Mouse (Mus musculus): ENCODE data around the gene Eloa. TPM values are rescaled to one million over a fixed set of nuclear protein-coding genes. Genes with fewer than 3 reads are reported as not detected.
A peak's percentile ranks its signal among the peaks of the same experiment; 100 is the strongest.
"Not testable (repeated sequence)": the region's sequence is repeated elsewhere in the genome, so short reads cannot be mapped to it uniquely, and the experiment has no call there.

Gene Eloa
- polyA plus RNA-seq (2012; ENCODE audit: insufficient read depth, low replicate concordance) = 3.7 and 4.5 TPM in 2 replicates

GRCm38 (mm10) chr4:136021549-136022047, at the start of gene Eloa:
Gene Eloa (minus strand): TSS chr4:136021763.
- Histone ChIP-seq H3K27me3 (replicated peaks) (no peaks in the 10 kb centered on the region), H3K4me1 (peaks cover 41% of the 10 kb centered on the region), H3K36me3 (replicated peaks; ENCODE audit: low read length) (peaks cover 15% of the 10 kb centered on the region), H3K4me3 (replicated peaks) (peak within 1 kb of the TSS; percentile 96), H3K9me3 (no peaks in the 10 kb centered on the region)
- TF ChIP-seq GATA1 (IDR thresholded peaks at IDR 0.05; ENCODE audit: borderline replicate concordance, low read length) (peak; percentile 78; the same call in 2 of the 3 replicates), FLI1 (IDR thresholded peaks at IDR 0.05; ENCODE audit: low read length) (0 out of 2 replicates have a peak, but pooled peaks have one; percentile 22)

GRCm38 (mm10) chr4:136071178-136071714, 49.7 kb upstream of the Eloa start:
- peaks cover 26% of the 10 kb centered on the region for H3K4me1 ChIP-seq
- peaks cover 5% of the 10 kb centered on the region for H3K9me3 ChIP-seq
- H3K4me3 ChIP-seq (replicated peaks) = peak overlapping the region; percentile 48
- H3K36me3 ChIP-seq (replicated peaks; ENCODE audit: low read length) = no peaks in the 10 kb centered on the region
- H3K27me3 ChIP-seq (replicated peaks) = peaks cover 68% of the 10 kb centered on the region
- TF ChIP-seq GATA1 (IDR thresholded peaks at IDR 0.05; ENCODE audit: borderline replicate concordance, low read length) (no peak), FLI1 (IDR thresholded peaks at IDR 0.05; ENCODE audit: low read length) (no peak)

- Histone ChIP-seq H3K4me1 (peaks cover 26% of the 10 kb centered on the region), H3K27me3 (replicated peaks) (peaks cover 66% of the 10 kb centered on the region), H3K36me3 (replicated peaks; ENCODE audit: low read length) (no peaks in the 10 kb centered on the region), H3K9me3 (peaks cover 3% of the 10 kb centered on the region), H3K4me3 (replicated peaks) (no peak overlapping the region)
- TF ChIP-seq GATA1 (IDR thresholded peaks at IDR 0.05; ENCODE audit: borderline replicate concordance, low read length) = no peak
- TF ChIP-seq FLI1 (IDR thresholded peaks at IDR 0.05; ENCODE audit: low read length) = no peak
Observed at GRCm38 (mm10) chr4:136070592-136070991, 49.0 kb upstream of the Eloa start.

- Histone ChIP-seq H3K36me3 (replicated peaks; ENCODE audit: low read length) (no peaks in the 10 kb centered on the region), H3K4me1 (peaks cover 26% of the 10 kb centered on the region), H3K4me3 (replicated peaks) (no peak overlapping the region), H3K9me3 (no peaks in the 10 kb centered on the region), H3K27me3 (replicated peaks) (peaks cover 65% of the 10 kb centered on the region)
- TF ChIP-seq FLI1 (IDR thresholded peaks at IDR 0.05; ENCODE audit: low read length) = no peak
- no peak for TF ChIP-seq GATA1 (IDR thresholded peaks at IDR 0.05; ENCODE audit: borderline replicate concordance, low read length)
Observed at GRCm38 (mm10) chr4:136069954-136070353, 48.4 kb upstream of the Eloa start.

- H3K36me3 ChIP-seq (replicated peaks; ENCODE audit: low read length) = no peaks in the 10 kb centered on the region
- no peak overlapping the region for H3K4me3 ChIP-seq (replicated peaks)
- no peaks in the 10 kb centered on the region for H3K9me3 ChIP-seq
- TF ChIP-seq GATA1 (IDR thresholded peaks at IDR 0.05; ENCODE audit: borderline replicate concordance, low read length) = no peak
- TF ChIP-seq FLI1 (IDR thresholded peaks at IDR 0.05; ENCODE audit: low read length) = no peak
- H3K4me1 ChIP-seq = peaks cover 26% of the 10 kb centered on the region
- peaks cover 65% of the 10 kb centered on the region for H3K27me3 ChIP-seq (replicated peaks)
Observed at GRCm38 (mm10) chr4:136069313-136069712, 47.8 kb upstream of the Eloa start.

GRCm38 (mm10) chr4:136063143-136063542, 41.6 kb upstream of the Eloa start:
- Histone ChIP-seq H3K4me1 (no peaks in the 10 kb centered on the region), H3K4me3 (replicated peaks) (no peak overlapping the region), H3K36me3 (replicated peaks; ENCODE audit: low read length) (no peaks in the 10 kb centered on the region), H3K27me3 (replicated peaks) (peaks cover 40% of the 10 kb centered on the region), H3K9me3 (peaks cover 4% of the 10 kb centered on the region)
- no peak for TF ChIP-seq GATA1 (IDR thresholded peaks at IDR 0.05; ENCODE audit: borderline replicate concordance, low read length)
- TF ChIP-seq FLI1 (IDR thresholded peaks at IDR 0.05; ENCODE audit: low read length) = no peak

- not testable (repeated sequence) for H3K4me3 ChIP-seq (replicated peaks); H3K9me3 ChIP-seq; H3K4me1 ChIP-seq; H3K36me3 ChIP-seq (replicated peaks; ENCODE audit: low read length)
- peaks cover 30% of the 10 kb centered on the region for H3K27me3 ChIP-seq (replicated peaks)
Observed at GRCm38 (mm10) chr4:136059800-136060488, 38.4 kb upstream of the Eloa start.

- no peak for TF ChIP-seq GATA1 (IDR thresholded peaks at IDR 0.05; ENCODE audit: borderline replicate concordance, low read length)
- no peak for TF ChIP-seq FLI1 (IDR thresholded peaks at IDR 0.05; ENCODE audit: low read length)
- no peaks in the 10 kb centered on the region for H3K9me3 ChIP-seq
- H3K4me3 ChIP-seq (replicated peaks) = no peak overlapping the region
- peaks cover 27% of the 10 kb centered on the region for H3K27me3 ChIP-seq (replicated peaks)
- no peaks in the 10 kb centered on the region for H3K36me3 ChIP-seq (replicated peaks; ENCODE audit: low read length)
- H3K4me1 ChIP-seq = peaks cover 4% of the 10 kb centered on the region; the same call in 1 of the 2 replicates
Observed at GRCm38 (mm10) chr4:136057916-136058315, 36.4 kb upstream of the Eloa start.

- peaks cover 13% of the 10 kb centered on the region for H3K36me3 ChIP-seq (replicated peaks; ENCODE audit: low read length)
- H3K4me1 ChIP-seq = peaks cover 18% of the 10 kb centered on the region
- H3K4me3 ChIP-seq (replicated peaks) = no peak overlapping the region
- H3K9me3 ChIP-seq = no peaks in the 10 kb centered on the region
- TF ChIP-seq GATA1 (IDR thresholded peaks at IDR 0.05; ENCODE audit: borderline replicate concordance, low read length) (no peak), FLI1 (IDR thresholded peaks at IDR 0.05; ENCODE audit: low read length) (no peak)
- peaks cover 12% of the 10 kb centered on the region for H3K27me3 ChIP-seq (replicated peaks)
Observed at GRCm38 (mm10) chr4:136056030-136056429, 34.5 kb upstream of the Eloa start.

GRCm38 (mm10) chr4:136053843-136054242, 32.3 kb upstream of the Eloa start:
- Histone ChIP-seq H3K36me3 (replicated peaks; ENCODE audit: low read length) (peaks cover 35% of the 10 kb centered on the region), H3K4me3 (replicated peaks) (no peak overlapping the region), H3K27me3 (replicated peaks) (peaks cover 10% of the 10 kb centered on the region), H3K4me1 (peaks cover 39% of the 10 kb centered on the region), H3K9me3 (no peaks in the 10 kb centered on the region)
- TF ChIP-seq GATA1 (IDR thresholded peaks at IDR 0.05; ENCODE audit: borderline replicate concordance, low read length) (no peak), FLI1 (IDR thresholded peaks at IDR 0.05; ENCODE audit: low read length) (no peak)

Measured in megakaryocyte, embryonic 14.5 days (primary cell).